Mouse (Mus musculus) small intestine, adult 2 months (tissue): ENCODE measurements around the gene Cntrob.

Experiments used
- CTCF ChIP-seq: fragments of 200-500 bp; IDR thresholded peaks from 2 replicates; pipeline ENCODE4 v1.5.1; 2012; ENCODE audit warnings: low read depth, mild to moderate bottlenecking, control low read depth, inconsistent platforms, low read length, moderate library complexity, mixed read lengths; ENCODE audit not compliant: insufficient replicate concordance, insufficient read length; ENCODE audit errors: extremely low read depth
- POLR2A ChIP-seq: fragments of 200-500 bp; IDR thresholded peaks from 2 replicates; pipeline ENCODE4 v1.6.1; 2012; ENCODE audit warnings: low read depth, mild to moderate bottlenecking, control low read depth, inconsistent platforms, low read length, moderate library complexity

GRCm38 (mm10) chr11:69362021-69362420 lies 38.4 kb upstream of the Cntrob start:
- no peak for TF ChIP-seq POLR2A
- no peak for TF ChIP-seq CTCF
